Mouse (Mus musculus) cerebellum, adult 18-20 months (tissue): ENCODE measurements around the gene Siglece.

Source experiments
- DNase-seq, 2 experiments: peaks; one replicate each; pipeline ENCODE4 v3.0.0; 2021

The Siglece gene

DNA sequence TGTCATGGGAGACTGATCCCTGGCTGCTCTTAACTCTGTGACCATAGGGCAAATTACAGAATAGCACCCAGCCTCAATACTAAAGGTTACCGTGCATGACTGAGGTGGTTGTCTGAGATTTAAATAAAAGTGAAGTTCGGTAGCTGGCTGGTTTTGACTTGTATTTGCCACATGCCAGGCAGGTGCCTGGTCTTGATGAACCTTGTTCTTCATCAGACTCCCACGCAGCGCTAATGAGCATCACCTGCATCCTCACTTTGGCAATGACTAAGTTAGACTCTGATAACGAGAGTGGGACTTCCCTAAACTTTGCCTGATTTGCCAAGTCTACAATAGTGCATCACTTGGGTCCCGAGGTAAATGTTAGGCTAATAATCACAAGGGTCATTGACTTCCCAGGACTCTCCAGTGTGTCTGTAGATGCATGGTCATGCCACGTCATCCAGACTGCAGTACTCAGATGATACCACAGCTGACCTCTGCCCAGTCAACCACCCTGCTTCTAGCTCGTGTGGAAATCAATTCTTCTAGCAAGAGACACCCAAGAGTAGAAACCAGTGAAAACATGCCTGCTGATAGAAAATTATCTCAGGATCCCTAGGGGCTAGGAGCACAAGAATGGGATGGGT lies 34.1 kb downstream of the Siglece start:
- no peak for DNase-seq

DNA sequence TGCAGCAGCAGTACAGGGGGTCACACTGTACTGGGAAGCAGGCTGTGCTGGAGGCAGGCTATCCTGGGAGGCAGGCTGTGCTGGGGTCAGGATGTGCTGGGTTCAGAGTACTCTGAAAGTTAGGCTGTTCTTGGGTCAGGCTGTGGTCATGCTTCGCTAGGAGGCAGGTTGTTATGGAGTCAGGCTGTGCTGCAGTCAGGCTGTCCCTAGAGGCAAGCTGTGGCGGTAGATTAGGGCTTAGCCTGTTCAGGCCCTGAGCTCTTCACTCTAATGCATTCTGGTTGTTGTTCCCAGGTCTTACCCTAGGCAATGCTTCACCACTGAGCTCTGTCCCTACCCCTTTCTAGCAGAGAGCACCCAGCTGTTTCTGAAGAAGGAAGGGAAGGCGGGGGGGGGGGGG lies 34.9 kb downstream of the Siglece start:
- no peak for DNase-seq

DNA sequence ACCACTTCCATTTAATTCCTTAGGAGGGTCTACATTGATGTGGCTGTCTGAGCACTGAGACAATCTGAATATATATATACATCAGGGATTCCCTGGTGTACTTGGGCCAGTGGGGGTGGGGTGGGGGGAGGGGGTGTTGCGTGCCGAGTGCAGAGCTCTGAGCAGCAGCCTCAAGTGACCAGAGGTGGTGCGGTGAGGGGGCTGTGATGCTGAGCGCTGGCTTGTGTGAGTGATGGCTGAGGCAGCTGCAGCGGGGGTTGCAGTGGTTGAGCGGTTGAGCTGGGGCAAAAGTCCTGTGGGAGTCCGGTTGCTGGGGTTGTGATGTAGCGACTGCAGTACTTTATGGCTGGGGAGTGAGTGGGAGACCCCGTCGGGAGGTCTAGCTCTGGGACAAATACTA lies 36.1 kb downstream of the Siglece start:
- no peak for DNase-seq

DNA sequence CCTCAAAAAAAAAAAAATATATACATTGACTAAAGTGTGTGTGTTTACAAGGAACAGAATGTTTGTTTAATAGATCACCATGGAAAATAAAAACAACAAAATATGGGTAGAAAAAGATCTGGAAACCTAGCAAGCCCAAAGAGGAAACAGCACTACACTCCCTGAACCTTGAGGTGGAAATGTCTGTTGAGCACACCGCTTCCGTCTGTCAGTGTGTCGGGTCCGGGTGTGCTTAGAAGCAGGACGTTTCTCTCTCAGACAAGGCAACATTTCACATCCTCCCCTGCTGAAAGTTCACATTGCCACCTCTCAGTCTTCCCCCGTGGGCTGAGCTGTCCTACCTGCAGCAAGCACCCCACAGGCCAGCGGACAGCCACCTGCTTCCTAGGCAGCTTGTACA lies 37.0 kb downstream of the Siglece start:
- no peak for DNase-seq

DNA sequence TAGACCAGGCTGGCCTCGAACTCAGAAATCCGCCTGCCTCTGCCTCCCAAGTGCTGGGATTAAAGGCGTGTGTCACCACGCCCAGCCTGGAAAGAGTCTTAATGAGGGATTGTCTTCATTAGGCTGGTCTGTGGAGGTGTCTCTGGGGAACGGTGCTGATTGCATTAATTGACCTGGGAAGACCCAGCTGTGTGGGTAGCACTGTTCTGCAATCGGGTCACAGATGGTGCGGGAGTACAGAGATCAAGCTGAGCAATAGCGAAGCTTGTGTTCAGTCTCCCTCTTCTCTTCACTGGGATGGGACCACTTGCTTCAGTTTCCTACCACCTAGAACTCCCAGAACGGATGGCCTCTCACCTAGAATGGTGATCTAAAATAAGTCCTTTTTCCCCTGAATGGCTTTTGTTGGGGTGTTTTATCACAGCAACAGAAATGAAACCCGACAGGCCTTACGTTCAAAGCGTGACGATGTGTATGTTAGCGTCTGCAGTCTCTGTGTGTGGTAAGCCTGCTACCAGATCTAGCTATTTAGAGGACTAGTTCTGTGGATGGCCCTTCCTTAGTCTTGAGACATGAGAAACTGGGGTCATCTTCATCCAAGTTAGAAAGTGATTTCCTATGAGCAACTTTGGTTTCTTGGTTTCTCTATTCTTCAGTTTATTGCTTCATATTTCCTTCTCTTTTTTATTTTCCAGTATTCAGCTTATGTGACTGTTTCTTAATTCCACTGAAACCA lies 46.0 kb downstream of the Siglece start:
- DNase-seq, result no peak

DNA sequence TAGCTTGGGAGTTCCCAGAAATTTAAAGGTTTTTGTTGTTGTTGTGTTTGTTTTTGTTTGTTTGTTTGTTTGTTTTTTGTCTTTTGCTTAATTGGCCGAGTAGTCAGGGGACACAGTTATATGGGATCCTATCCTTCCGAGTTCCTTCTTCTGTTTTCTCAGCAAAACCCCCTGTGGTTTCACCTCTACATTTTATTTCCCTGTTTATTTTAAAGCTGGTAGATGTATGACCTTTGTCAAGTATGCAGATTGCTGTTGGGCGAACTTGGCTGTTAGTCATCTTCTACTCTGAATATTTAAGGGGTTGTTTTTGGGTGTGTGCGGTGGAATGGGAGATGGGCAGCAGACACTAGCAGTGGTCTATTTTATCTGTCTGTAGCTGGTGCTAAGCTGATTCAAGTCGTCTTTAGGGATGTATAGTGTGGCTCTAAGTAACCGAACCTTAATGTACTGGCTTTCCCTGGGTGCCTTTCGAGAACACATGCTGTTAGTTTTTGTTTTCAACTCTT lies 51.6 kb downstream of the Siglece start:
- no peak for DNase-seq

DNA sequence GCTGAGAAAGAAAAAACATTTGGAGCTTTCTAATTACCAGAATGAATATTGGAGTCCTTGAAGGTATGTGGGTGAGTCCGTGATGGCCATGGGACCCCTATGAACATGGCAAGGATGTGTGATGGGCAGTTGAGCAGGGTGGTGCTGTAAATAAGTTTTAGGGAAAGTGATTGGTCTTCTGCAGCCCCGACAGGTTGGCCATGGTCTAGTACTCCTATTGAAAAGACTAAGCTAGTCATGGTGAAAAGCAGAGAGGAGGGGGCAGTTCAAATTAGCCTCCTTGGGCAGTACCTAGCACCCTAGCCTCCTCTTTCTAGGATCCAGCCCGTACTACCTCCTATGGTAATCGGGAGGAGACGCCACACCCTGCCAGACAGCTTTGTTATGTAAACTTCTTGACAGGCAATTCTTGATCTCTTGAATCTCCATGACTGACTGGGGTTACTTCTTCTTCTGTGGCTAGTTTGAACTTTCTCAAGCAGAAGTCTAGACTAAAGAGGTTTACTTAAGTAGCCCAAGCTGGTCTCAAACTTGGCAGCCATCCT lies 52.1 kb downstream of the Siglece start:
- no peak for DNase-seq

DNA sequence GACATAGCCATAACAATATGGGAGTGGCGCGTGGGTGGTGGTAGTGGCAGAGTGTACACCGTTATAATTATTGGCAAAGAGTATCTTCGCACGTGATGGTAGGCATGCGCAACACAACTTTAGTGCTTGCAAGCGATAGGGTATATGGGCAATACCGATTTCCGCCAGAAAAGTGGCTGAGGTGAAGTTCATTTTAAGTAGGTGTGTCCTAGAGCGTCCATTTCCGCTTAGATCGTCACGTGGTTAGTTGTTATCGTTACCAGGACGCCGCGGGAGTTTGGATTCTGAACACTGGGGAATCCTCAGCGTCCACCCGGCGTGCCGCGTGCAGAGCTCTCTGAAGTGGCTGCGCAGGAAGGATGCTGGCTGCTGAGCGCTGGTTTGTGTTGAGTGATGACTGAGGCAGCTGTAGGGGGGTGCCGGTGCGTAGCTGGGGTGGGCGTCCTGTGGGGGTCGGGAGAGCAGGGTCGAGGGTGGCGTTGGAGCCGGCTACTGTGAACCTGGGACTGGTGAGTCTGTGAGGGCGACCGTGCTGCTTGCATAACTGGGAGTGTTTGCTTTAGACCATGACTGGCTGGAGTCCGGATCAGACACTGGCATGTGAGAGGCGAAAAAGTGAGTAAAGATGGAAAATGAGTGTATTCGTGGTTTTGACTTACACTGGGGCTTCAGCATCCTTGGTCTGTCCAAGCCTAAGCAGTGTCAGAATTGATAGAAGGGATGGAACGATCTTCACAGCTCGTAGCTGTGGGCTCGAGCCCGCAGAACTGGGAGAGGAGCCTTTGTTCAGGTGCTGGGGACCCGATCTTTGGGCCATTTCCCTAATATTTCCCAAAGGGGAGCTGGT lies 52.8 kb downstream of the Siglece start, which contains the start of gene Zfp819:
Zfp819 (plus strand) TSS at position 274 of the 847 bp plus-strand sequence.
- DNase-seq, result peak in 1 of 2 experiments; percentile 19

DNA sequence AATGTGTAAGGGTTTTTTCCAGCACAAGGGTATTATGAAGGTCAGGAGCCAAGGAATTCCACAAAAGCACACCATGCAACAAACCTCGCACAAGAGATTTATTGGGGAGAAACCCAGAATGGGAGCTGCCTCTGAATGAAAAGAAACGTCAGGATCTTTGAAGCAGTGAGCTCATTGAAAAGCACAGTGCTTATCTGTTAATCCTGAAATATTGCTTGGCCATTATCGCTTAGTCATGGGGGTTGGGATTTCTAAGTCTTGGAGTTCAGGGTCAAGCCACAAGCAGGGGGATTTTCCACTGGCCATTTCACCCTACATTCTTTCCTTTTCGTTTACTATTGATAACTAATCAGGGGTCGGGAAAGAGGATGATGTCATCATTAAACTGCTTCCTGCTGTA lies 58.1 kb downstream of the Siglece start:
- no peak for DNase-seq
